Mouse (Mus musculus): Measurements from ENCODE around the gene Kars. TPM values are rescaled to one million over a fixed set of nuclear protein-coding genes. Genes with fewer than 3 reads are reported as not detected.

Kars gene
- polyA plus RNA-seq, 1 experiment from 2014 or later = 260 TPM

DNA sequence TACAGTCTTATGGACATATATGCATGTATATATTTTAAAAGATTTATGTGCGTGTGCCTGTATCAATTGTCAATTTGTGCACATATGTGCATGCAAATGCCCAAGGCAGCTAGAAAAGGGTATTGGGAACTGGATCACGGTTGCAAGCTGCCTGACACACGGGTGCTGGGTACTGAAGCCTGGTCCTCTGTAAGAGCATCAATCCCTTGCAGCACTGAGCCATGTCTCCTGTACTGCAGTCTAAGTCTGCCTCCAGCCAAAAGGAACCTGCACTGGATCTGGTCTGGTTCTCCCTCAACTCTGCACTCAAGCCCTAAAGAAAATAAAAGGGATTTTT lies 18.5 kb downstream of the Kars start:
- Histone ChIP-seq H3K4me2 (replicated peaks; ENCODE audit: low read depth, low read length) (0 out of 2 replicates have a peak overlapping the region, but pooled peaks have one; percentile 66), H3K27me3 (ENCODE audit: control insufficient read depth, insufficient read depth, low read length) (no peaks in the 10 kb centered on the region), H3K36me3 (ENCODE audit: control insufficient read depth, insufficient read depth, low read length) (peaks cover 53% of the 10 kb centered on the region), H3K9ac (ENCODE audit: low read depth, low read length) (no peak overlapping the region), H3K4me3 (ENCODE audit: low read length) (no peak overlapping the region), H3K27ac (ENCODE audit: low read depth, low read length) (no peak overlapping the region), H3K9me3 (ENCODE audit: control insufficient read depth, low read length) (no peaks in the 10 kb centered on the region), H3K4me1 (ENCODE audit: control insufficient read depth, insufficient read depth, low read length) (peaks cover 12% of the 10 kb centered on the region; the same call in 1 of the 2 replicates)
- ATAC-seq (ENCODE audit: low FRiP score, low TSS enrichment) = no peak
- 63% methylated on average over 3 of the region's 3 CpGs for WGBS

DNA sequence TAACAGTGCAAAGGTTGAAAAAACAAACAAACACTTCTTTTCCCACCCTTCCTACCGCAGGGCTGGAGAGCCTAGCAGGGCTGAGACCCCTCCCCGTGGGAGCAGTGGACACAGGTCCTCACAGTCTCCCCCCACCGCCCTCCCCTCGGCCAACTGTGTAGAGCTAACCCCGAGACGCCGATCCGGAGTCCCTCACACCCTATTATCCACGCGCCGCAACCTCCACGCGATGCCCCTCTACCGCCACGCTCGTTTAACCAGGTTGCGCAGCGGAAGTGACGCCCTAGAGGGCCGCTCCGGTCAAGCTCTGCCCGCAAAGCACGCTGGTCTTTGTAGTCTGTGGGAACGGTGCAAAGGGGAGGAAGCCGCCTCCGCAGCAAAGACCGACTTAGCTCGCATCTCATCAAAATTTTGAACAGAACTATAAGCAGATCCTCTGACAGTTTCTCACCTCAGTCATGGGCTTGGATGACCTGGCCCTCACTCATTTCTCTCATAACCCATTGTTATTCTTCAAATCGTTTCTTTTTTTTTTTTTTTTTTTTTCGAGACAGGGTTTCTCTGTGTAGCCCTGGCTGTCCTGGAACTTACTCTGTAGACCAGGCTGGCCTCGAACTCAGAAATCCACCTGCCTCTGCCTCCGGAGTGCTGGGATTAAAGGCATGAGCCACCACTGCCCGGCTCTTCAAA lies 19.0 kb downstream of the Kars start, which contains the start of gene Adat1:
Gene Adat1 (minus strand): TSS at position 290 of the 690 bp plus-strand sequence.
- peaks cover 12% of the 10 kb centered on the region; the same call in 1 of the 2 replicates for H3K4me1 ChIP-seq (ENCODE audit: control insufficient read depth, insufficient read depth, low read length)
- peak within 1 kb of the TSS; percentile 85 for H3K4me3 ChIP-seq (ENCODE audit: low read length)
- H3K36me3 ChIP-seq (ENCODE audit: control insufficient read depth, insufficient read depth, low read length) = peaks cover 53% of the 10 kb centered on the region
- ATAC-seq (ENCODE audit: low FRiP score, low TSS enrichment) = peak; percentile 95
- no peaks in the 10 kb centered on the region for H3K9me3 ChIP-seq (ENCODE audit: control insufficient read depth, low read length)
- H3K9ac ChIP-seq (ENCODE audit: low read depth, low read length) = peak within 1 kb of the TSS; percentile 78
- WGBS = 5% methylated on average over 33 of the region's 33 CpGs
- no peaks in the 10 kb centered on the region for H3K27me3 ChIP-seq (ENCODE audit: control insufficient read depth, insufficient read depth, low read length)
- no peak within 1 kb of the TSS for H3K27ac ChIP-seq (ENCODE audit: low read depth, low read length)
- H3K4me2 ChIP-seq (replicated peaks; ENCODE audit: low read depth, low read length) = peak within 1 kb of the TSS; percentile 66

DNA sequence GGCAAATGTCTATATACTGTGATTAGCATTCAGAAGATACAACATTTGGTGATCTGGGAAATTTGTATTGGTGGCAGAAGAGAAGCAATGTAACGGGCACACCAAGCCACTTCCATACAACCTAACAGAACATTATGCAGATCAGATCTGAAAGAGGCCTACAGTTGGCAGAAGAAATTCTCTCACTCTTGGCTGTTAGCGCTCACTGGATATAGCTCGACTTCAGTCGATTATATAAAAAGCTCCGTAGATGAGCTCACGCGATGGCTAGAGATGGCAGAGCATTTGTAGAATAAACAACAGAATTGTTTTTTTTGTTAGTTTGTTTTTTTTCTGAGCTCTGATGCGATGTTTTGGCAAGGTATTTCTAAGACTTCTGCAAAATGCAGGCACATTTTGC lies 19.8 kb downstream of the Kars start:
- peak overlapping the region; percentile 85 for H3K4me3 ChIP-seq (ENCODE audit: low read length)
- no peaks in the 10 kb centered on the region for H3K9me3 ChIP-seq (ENCODE audit: control insufficient read depth, low read length)
- peaks cover 51% of the 10 kb centered on the region for H3K36me3 ChIP-seq (ENCODE audit: control insufficient read depth, insufficient read depth, low read length)
- no peaks in the 10 kb centered on the region for H3K27me3 ChIP-seq (ENCODE audit: control insufficient read depth, insufficient read depth, low read length)
- no peak for ATAC-seq (ENCODE audit: low FRiP score, low TSS enrichment)
- 68% methylated on average over 8 of the region's 8 CpGs for WGBS
- peak overlapping the region; percentile 66 for H3K4me2 ChIP-seq (replicated peaks; ENCODE audit: low read depth, low read length)
- H3K4me1 ChIP-seq (ENCODE audit: control insufficient read depth, insufficient read depth, low read length) = peaks cover 12% of the 10 kb centered on the region; the same call in 1 of the 2 replicates
- no peak overlapping the region for H3K27ac ChIP-seq (ENCODE audit: low read depth, low read length)
- peak overlapping the region; percentile 78 for H3K9ac ChIP-seq (ENCODE audit: low read depth, low read length)

DNA sequence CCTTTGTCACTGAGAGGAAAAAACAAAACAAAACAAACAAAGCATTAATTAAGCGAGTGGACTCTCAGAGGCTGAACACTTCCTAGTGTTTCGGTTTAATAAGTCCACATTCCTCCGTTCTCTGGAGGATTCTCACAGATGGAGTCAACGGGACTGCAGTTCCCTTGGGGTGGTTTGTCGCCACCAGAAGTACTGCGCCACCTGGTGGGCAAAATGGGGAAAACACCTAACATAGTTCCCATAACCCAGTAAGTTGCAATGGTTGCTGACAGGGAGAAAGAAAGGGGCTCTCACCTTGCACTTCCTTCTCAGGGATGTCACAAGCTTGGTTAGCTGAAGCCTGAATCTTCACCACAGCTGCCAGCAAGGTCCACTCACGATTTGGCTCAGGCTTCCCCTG lies 21.2 kb downstream of the Kars start:
- H3K4me2 ChIP-seq (replicated peaks; ENCODE audit: low read depth, low read length) = no peak overlapping the region
- ATAC-seq (ENCODE audit: low FRiP score, low TSS enrichment) = no peak
- WGBS = 16% methylated on average over 7 of the region's 7 CpGs

DNA sequence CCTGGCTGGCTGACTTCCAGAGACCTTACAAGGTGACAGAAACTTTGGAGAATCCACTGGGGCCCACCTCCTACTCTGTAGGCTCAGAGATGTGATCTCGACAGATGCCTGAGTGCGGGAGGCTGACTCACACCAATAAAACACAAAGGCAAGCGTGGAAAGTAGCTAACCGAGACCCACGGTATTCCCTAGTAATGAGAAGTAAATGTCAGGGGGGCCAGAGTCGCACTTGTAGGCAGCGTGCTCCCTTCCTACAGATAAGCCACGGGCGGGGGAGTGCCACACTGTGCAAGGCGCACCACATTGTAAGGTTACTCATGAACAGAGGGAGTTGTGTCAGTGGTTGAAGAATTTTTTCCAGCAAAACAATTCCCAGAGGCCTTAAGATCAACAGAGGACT lies 26.6 kb downstream of the Kars start:
- H3K4me1 ChIP-seq (ENCODE audit: control insufficient read depth, insufficient read depth, low read length) = no peaks in the 10 kb centered on the region
- no peaks in the 10 kb centered on the region for H3K27me3 ChIP-seq (ENCODE audit: control insufficient read depth, insufficient read depth, low read length)
- no peak overlapping the region for H3K4me2 ChIP-seq (replicated peaks; ENCODE audit: low read depth, low read length)
- H3K36me3 ChIP-seq (ENCODE audit: control insufficient read depth, insufficient read depth, low read length) = peaks cover 54% of the 10 kb centered on the region
- 62% methylated on average over 10 of the region's 10 CpGs for WGBS
- H3K27ac ChIP-seq (ENCODE audit: low read depth, low read length) = peak overlapping the region; percentile 34; the same call in 1 of the 2 replicates
- H3K9ac ChIP-seq (ENCODE audit: low read depth, low read length) = no peak overlapping the region
- H3K4me3 ChIP-seq (ENCODE audit: low read length) = no peak overlapping the region
- no peak for ATAC-seq (ENCODE audit: low FRiP score, low TSS enrichment)
- H3K9me3 ChIP-seq (ENCODE audit: control insufficient read depth, low read length) = no peaks in the 10 kb centered on the region

More for the DNA sequence above, 21.2 kb downstream of the Kars start:
- Histone ChIP-seq H3K4me1 (ENCODE audit: control insufficient read depth, insufficient read depth, low read length) (peaks cover 12% of the 10 kb centered on the region; the same call in 1 of the 2 replicates), H3K27me3 (ENCODE audit: control insufficient read depth, insufficient read depth, low read length) (no peaks in the 10 kb centered on the region), H3K27ac (ENCODE audit: low read depth, low read length) (no peak overlapping the region), H3K4me3 (ENCODE audit: low read length) (no peak overlapping the region), H3K9me3 (ENCODE audit: control insufficient read depth, low read length) (no peaks in the 10 kb centered on the region), H3K36me3 (ENCODE audit: control insufficient read depth, insufficient read depth, low read length) (peaks cover 46% of the 10 kb centered on the region), H3K9ac (ENCODE audit: low read depth, low read length) (no peak overlapping the region)

- Histone ChIP-seq H3K4me1 (ENCODE audit: control insufficient read depth, insufficient read depth, low read length) (no peaks in the 10 kb centered on the region), H3K9ac (ENCODE audit: low read depth, low read length) (no peak overlapping the region), H3K36me3 (ENCODE audit: control insufficient read depth, insufficient read depth, low read length) (peaks cover 39% of the 10 kb centered on the region), H3K27me3 (ENCODE audit: control insufficient read depth, insufficient read depth, low read length) (no peaks in the 10 kb centered on the region), H3K27ac (ENCODE audit: low read depth, low read length) (no peak overlapping the region), H3K4me2 (replicated peaks; ENCODE audit: low read depth, low read length) (no peak overlapping the region), H3K9me3 (ENCODE audit: control insufficient read depth, low read length) (no peaks in the 10 kb centered on the region), H3K4me3 (ENCODE audit: low read length) (no peak overlapping the region)
- no peak for ATAC-seq (ENCODE audit: low FRiP score, low TSS enrichment)
- 77% methylated on average over 7 of the region's 7 CpGs for whole genome bisulfite sequencing
Observed at GRCm38 (mm10) chr8:111982116-111982515, 29.0 kb downstream of the Kars start.

- WGBS = 81% methylated on average over 10 of the region's 10 CpGs
- H3K4me1 ChIP-seq (ENCODE audit: control insufficient read depth, insufficient read depth, low read length) = no peaks in the 10 kb centered on the region
- H3K27ac ChIP-seq (ENCODE audit: low read depth, low read length) = no peak overlapping the region
- no peaks in the 10 kb centered on the region for H3K27me3 ChIP-seq (ENCODE audit: control insufficient read depth, insufficient read depth, low read length)
- no peak overlapping the region for H3K4me2 ChIP-seq (replicated peaks; ENCODE audit: low read depth, low read length)
- peaks cover 40% of the 10 kb centered on the region for H3K36me3 ChIP-seq (ENCODE audit: control insufficient read depth, insufficient read depth, low read length)
- no peak overlapping the region for H3K9ac ChIP-seq (ENCODE audit: low read depth, low read length)
- ATAC-seq (ENCODE audit: low FRiP score, low TSS enrichment) = no peak
- H3K9me3 ChIP-seq (ENCODE audit: control insufficient read depth, low read length) = peaks cover 5% of the 10 kb centered on the region; the same call in 1 of the 2 replicates
- H3K4me3 ChIP-seq (ENCODE audit: low read length) = no peak overlapping the region
Observed at GRCm38 (mm10) chr8:111978147-111978546, 33.0 kb downstream of the Kars start.

DNA sequence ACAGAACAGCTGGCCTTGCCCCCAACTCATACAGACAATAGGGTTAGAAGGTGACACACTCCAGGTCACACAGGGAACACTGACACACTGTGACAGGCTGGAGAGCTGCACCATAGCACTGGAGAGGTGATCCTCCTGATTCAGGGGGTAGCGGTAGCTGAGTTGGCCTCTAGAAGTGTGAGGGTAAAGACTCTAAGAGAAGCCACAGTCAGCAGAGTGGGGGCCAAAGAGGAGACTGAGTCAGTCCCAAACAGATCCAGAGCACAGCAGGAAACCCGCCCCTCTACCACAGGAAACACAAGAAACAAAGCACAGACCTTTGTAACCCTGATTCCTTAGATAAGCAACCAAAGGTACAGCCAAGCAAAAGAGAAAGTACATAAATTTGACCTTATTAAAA lies 34.8 kb downstream of the Kars start:
- H3K4me2 ChIP-seq (replicated peaks; ENCODE audit: low read depth, low read length) = no peak overlapping the region
- no peaks in the 10 kb centered on the region for H3K27me3 ChIP-seq (ENCODE audit: control insufficient read depth, insufficient read depth, low read length)
- no peak overlapping the region for H3K27ac ChIP-seq (ENCODE audit: low read depth, low read length)
- 94% methylated on average over 2 of the region's 2 CpGs for WGBS
- no peak overlapping the region for H3K9ac ChIP-seq (ENCODE audit: low read depth, low read length)
- H3K4me3 ChIP-seq (ENCODE audit: low read length) = no peak overlapping the region
- H3K36me3 ChIP-seq (ENCODE audit: control insufficient read depth, insufficient read depth, low read length) = peaks cover 28% of the 10 kb centered on the region
- ATAC-seq (ENCODE audit: low FRiP score, low TSS enrichment) = no peak
- no peaks in the 10 kb centered on the region for H3K4me1 ChIP-seq (ENCODE audit: control insufficient read depth, insufficient read depth, low read length)
- H3K9me3 ChIP-seq (ENCODE audit: control insufficient read depth, low read length) = peaks cover 5% of the 10 kb centered on the region; the same call in 1 of the 2 replicates

- Histone ChIP-seq H3K4me3 (ENCODE audit: low read length) (no peak overlapping the region), H3K4me2 (replicated peaks; ENCODE audit: low read depth, low read length) (no peak overlapping the region), H3K27me3 (ENCODE audit: control insufficient read depth, insufficient read depth, low read length) (no peaks in the 10 kb centered on the region), H3K27ac (ENCODE audit: low read depth, low read length) (no peak overlapping the region), H3K36me3 (ENCODE audit: control insufficient read depth, insufficient read depth, low read length) (peaks cover 24% of the 10 kb centered on the region), H3K9me3 (ENCODE audit: control insufficient read depth, low read length) (peaks cover 5% of the 10 kb centered on the region; the same call in 1 of the 2 replicates), H3K9ac (ENCODE audit: low read depth, low read length) (no peak overlapping the region), H3K4me1 (ENCODE audit: control insufficient read depth, insufficient read depth, low read length) (no peaks in the 10 kb centered on the region)
- no peak for ATAC-seq (ENCODE audit: low FRiP score, low TSS enrichment)
- WGBS = 92% methylated on average over 2 of the region's 2 CpGs
Observed at GRCm38 (mm10) chr8:111975706-111976105, 35.4 kb downstream of the Kars start.
